Mouse (Mus musculus) neural tube, embryonic 14.5 days (tissue): ENCODE data around the gene Ggcx. TPM values are rescaled to one million over a fixed set of nuclear protein-coding genes. Genes with fewer than 3 reads are reported as not detected.

Experiments used
- ATAC-seq: fragments of 200-750 bp; cut with Nextera tagmentation; 2 replicates; pipeline ENCODE4 v1.8.0; 2017; ENCODE audit warnings: low read depth, mild to moderate bottlenecking, moderate TSS enrichment, moderate library complexity
- H3K27ac ChIP-seq: fragments of 300-500 bp; sonication (generic); 2 replicates; pipeline ENCODE4 v1.5.1; 2014; ENCODE audit warnings: low read depth, mild to moderate bottlenecking, control low read depth, low read length, moderate library complexity, mixed read lengths
- H3K27me3 ChIP-seq: fragments of 300-500 bp; sonication (generic); 2 replicates; pipeline ENCODE4 v1.6.1; 2014; ENCODE audit warnings: low read length; ENCODE audit not compliant: control insufficient read depth, insufficient read depth
- H3K36me3 ChIP-seq: fragments of 300-500 bp; sonication (generic); 2 replicates; pipeline ENCODE4 v1.6.1; 2014; ENCODE audit warnings: low read length, mixed read lengths; ENCODE audit not compliant: control insufficient read depth, insufficient read depth
- H3K4me1 ChIP-seq: fragments of 300-500 bp; sonication (generic); 2 replicates; pipeline ENCODE4 v1.6.1; 2014; ENCODE audit warnings: low read length; ENCODE audit not compliant: control insufficient read depth, insufficient read depth
- H3K4me2 ChIP-seq: fragments of 300-500 bp; sonication (generic); 2 replicates; pipeline ENCODE4 v1.6.1; 2014; ENCODE audit warnings: mild to moderate bottlenecking, low read depth, low read length, control low read depth
- H3K4me3 ChIP-seq: fragments of 300-500 bp; sonication (generic); 2 replicates; pipeline ENCODE4 v1.5.1; 2014; ENCODE audit warnings: low read depth, low read length, control low read depth, mixed read lengths
- H3K9ac ChIP-seq: fragments of 300-500 bp; sonication (generic); replicated peaks from 2 replicates; pipeline ENCODE4 v1.6.1; 2014; ENCODE audit warnings: low read depth, mild to moderate bottlenecking, control low read depth, low read length, mixed read lengths
- H3K9me3 ChIP-seq: fragments of 300-500 bp; sonication (generic); 2 replicates; pipeline ENCODE4 v1.6.1; 2016; ENCODE audit warnings: low read length; ENCODE audit not compliant: control insufficient read depth
- WGBS: fragments of 180-500 bp; shearing (Covaris S2); extraction: QIAGEN DNeasy Blood & Tissue Kit; methylation state at CpG from one replicate; pipeline ENCODE4 v1.1.7; 2014; 5-methylcytosine and 5-hydroxymethylcytosine counted together
- polyA plus RNA-seq: library from polyadenylated mRNA; unstranded; fragments of >200 nt; fragmentation: Nextera tagmentation; extraction: Ambion mirVana; gene quantifications from 2 replicates; pipeline ENCODE4 v1.2.1, GENCODE M21; 2014

Gene Ggcx
- polyA plus RNA-seq, 1 experiment from 2014 or later = 11.6 TPM

DNA sequence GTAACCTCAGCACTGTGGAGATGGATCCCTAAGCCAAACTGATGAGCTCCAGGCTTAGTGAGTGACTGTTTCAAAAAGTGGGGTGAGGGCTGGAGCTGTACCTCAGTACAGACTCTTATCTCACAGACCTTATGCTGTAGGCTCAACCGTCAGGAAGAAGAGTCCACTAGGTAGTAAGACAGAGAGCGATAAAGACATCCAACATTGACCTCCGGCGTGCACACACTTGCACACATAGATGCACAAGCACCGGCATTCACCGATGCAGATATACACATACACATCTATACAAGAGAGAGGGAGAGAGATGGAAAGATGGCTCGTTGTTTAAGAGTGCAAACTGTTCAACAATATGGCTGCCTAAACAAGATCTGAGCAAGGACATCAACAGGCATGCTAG, 30.2 kb upstream of the Ggcx start:
- Histone ChIP-seq H3K4me3 (no peak overlapping the region), H3K27ac (no peak overlapping the region), H3K9ac (no peak overlapping the region), H3K4me2 (no peak overlapping the region), H3K4me1 (peaks cover 3% of the 10 kb centered on the region; the same call in 1 of the 2 replicates), H3K27me3 (peaks cover 10% of the 10 kb centered on the region), H3K9me3 (no peaks in the 10 kb centered on the region), H3K36me3 (no peaks in the 10 kb centered on the region)
- no peak for ATAC-seq
- 97% methylated on average over 7 of the region's 7 CpGs for WGBS

DNA sequence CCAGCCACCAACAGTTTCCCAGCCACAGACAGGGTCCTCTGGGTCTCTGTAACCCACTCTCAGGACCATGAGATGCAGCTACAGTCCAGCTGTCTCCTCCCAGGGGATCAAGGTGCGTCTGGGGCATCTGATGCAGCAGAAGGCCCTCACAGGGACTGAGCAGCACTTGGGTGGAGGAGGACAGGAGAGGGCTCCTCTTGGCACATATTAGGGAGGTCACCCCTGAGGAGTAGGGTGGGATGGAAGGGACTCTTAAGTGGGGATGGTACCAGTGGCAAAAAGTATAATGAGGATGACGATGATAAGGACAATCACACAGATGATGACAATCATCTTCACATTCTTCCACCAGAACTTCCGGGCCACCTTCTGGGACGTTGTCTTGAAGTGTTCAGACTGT, 28.9 kb upstream of the Ggcx start:
- Histone ChIP-seq H3K4me2 (no peak overlapping the region), H3K9me3 (no peaks in the 10 kb centered on the region), H3K36me3 (no peaks in the 10 kb centered on the region), H3K9ac (no peak overlapping the region), H3K27ac (no peak overlapping the region), H3K4me1 (peaks cover 5% of the 10 kb centered on the region; the same call in 1 of the 2 replicates), H3K4me3 (no peak overlapping the region), H3K27me3 (peaks cover 4% of the 10 kb centered on the region)
- ATAC-seq = no peak
- 87% methylated on average over 4 of the region's 4 CpGs for WGBS

DNA sequence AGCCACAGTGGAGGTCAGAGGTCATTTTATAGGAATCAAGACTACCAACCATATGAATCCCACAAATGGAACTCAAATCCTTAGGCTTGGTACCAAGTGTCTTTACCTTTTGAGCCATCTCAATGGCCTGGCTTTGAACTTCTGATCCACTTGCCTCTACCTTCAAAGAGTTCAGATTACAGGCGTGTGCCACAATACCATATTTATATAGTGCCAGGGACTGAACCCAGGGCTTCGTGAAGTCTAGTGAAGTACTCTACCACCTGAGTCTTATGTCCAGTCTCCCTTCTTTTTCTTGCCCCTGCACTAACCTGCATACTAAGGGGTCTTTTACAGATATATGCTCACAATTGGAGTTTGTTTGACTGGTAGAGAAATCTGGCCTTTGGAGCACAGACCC, 27.5 kb upstream of the Ggcx start:
- no peak for ATAC-seq
- Histone ChIP-seq H3K4me1 (0 out of 2 replicates have a peak, but pooled peaks cover 3% of the 10 kb centered on the region), H3K4me3 (no peak overlapping the region), H3K9ac (no peak overlapping the region), H3K4me2 (no peak overlapping the region), H3K27ac (no peak overlapping the region), H3K27me3 (peaks cover 3% of the 10 kb centered on the region), H3K36me3 (no peaks in the 10 kb centered on the region), H3K9me3 (no peaks in the 10 kb centered on the region)
- 89% methylated on average over 2 of the region's 2 CpGs for WGBS

DNA sequence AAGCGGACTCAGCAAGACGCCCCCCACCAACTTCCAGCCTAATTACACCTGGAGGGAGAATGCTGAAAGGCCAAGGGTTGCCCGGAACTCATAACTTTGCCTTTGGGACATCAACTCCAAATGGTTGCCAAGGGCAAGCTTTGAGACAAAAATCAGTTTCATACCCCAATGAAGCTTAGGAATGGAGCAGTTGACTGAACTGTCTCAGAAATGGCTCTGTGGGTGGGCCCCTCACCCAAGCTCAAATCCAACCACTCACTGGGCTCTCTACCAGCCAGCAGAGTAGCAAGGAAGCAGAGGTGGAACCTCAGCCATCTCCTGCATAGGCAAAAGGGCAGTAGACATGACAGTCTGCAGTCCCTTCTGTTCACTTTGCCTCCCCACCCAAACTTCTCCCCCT, 26.3 kb upstream of the Ggcx start:
- no peak for ATAC-seq
- H3K27me3 ChIP-seq = peaks cover 3% of the 10 kb centered on the region; the same call in 1 of the 2 replicates
- H3K4me1 ChIP-seq = 0 out of 2 replicates have a peak, but pooled peaks cover 3% of the 10 kb centered on the region
- no peak overlapping the region for H3K27ac ChIP-seq
- no peak overlapping the region for H3K4me2 ChIP-seq
- H3K36me3 ChIP-seq = no peaks in the 10 kb centered on the region
- no peak overlapping the region for H3K4me3 ChIP-seq
- 73% methylated on average over 3 of the region's 3 CpGs for WGBS
- H3K9ac ChIP-seq = no peak overlapping the region
- H3K9me3 ChIP-seq = no peaks in the 10 kb centered on the region

DNA sequence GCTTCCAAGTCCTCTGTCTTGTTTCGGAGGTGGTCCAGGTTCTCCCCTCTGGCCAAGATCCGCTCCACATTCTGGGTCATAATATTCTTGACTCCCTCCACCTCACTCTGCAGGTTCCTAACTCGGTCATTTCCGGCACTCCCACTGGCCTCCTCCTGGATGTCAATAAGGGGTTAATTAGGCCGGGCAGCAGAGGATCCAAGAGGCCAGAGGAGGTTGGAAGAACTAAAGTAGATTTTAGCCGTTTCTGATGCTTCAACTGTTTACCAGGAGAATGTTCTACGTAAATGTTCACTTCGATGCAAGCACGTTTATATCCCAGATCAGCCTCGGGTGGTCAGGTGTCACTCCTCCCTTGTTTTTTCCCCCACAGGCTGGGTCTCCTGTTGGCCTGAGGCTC, 25.8 kb upstream of the Ggcx start:
- ATAC-seq = no peak
- H3K9ac ChIP-seq = no peak overlapping the region
- peaks cover 3% of the 10 kb centered on the region; the same call in 1 of the 2 replicates for H3K27me3 ChIP-seq
- no peaks in the 10 kb centered on the region for H3K9me3 ChIP-seq
- H3K4me2 ChIP-seq = no peak overlapping the region
- 77% methylated on average over 10 of the region's 10 CpGs for WGBS
- H3K27ac ChIP-seq = no peak overlapping the region
- no peak overlapping the region for H3K4me3 ChIP-seq
- H3K36me3 ChIP-seq = no peaks in the 10 kb centered on the region
- 0 out of 2 replicates have a peak, but pooled peaks cover 3% of the 10 kb centered on the region for H3K4me1 ChIP-seq

DNA sequence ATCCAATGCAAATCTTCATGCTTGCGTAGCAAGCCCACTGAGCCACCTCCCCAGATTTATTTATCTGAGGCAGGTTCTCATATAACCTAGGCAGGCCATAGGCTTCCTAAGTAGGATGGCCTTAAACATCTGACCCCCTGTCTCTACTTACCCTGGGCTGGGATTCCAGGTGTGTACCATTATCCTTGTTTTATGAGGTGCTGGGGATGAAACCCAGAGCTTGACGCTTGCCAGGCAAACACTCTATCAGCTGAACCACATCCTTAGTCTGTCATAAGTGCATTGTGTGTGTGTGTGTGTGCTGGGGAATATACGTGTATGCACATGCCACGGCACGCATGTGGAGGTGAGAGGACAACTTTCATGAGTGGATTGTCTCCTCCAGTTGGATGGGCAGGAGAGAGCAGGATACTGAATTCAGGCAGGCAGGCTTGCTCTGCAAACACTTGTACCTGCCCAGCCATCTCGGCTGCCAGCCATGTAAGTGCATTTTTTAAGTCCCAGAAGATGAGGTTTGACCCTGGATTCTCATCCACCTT, 25.2 kb upstream of the Ggcx start:
- WGBS = 91% methylated on average over 6 of the region's 6 CpGs
- Histone ChIP-seq H3K9me3 (no peaks in the 10 kb centered on the region), H3K27me3 (peaks cover 3% of the 10 kb centered on the region; the same call in 1 of the 2 replicates), H3K4me1 (0 out of 2 replicates have a peak, but pooled peaks cover 3% of the 10 kb centered on the region), H3K27ac (no peak overlapping the region), H3K4me3 (no peak overlapping the region), H3K36me3 (no peaks in the 10 kb centered on the region), H3K4me2 (no peak overlapping the region), H3K9ac (no peak overlapping the region)
- ATAC-seq = no peak

DNA sequence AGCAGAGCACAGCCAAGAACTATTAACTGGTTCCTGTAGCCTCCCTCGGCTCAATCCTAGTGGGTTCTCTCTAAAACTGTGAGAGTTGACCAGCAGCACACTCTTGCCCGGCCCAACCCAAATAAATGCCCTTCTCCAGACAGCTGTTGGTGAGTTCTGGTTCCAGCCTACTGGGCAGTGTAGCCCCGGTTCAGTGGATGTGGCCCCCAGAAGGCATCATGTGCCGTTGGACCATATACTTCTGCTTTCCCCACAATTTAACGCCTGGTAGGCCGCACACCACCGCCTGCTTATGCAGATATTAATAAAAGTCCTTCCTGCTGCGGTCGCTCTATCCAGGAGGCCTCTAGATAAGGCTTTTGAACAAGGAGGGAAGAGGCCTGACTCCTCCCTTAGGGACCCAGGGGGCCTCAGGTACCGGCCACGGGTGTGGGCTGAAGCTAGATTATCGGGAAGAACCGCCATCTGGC, 24.6 kb upstream of the Ggcx start:
- no peak for ATAC-seq
- Histone ChIP-seq H3K27ac (0 out of 2 replicates have a peak overlapping the region, but pooled peaks have one; percentile 4), H3K9ac (0 out of 2 replicates have a peak overlapping the region, but pooled peaks have one; percentile 34), H3K4me1 (0 out of 2 replicates have a peak, but pooled peaks cover 3% of the 10 kb centered on the region), H3K9me3 (no peaks in the 10 kb centered on the region), H3K4me2 (peak overlapping the region; percentile 46), H3K4me3 (peak overlapping the region; percentile 22), H3K27me3 (peaks cover 3% of the 10 kb centered on the region; the same call in 1 of the 2 replicates), H3K36me3 (no peaks in the 10 kb centered on the region)
- 40% methylated on average over 13 of the region's 13 CpGs for WGBS

DNA sequence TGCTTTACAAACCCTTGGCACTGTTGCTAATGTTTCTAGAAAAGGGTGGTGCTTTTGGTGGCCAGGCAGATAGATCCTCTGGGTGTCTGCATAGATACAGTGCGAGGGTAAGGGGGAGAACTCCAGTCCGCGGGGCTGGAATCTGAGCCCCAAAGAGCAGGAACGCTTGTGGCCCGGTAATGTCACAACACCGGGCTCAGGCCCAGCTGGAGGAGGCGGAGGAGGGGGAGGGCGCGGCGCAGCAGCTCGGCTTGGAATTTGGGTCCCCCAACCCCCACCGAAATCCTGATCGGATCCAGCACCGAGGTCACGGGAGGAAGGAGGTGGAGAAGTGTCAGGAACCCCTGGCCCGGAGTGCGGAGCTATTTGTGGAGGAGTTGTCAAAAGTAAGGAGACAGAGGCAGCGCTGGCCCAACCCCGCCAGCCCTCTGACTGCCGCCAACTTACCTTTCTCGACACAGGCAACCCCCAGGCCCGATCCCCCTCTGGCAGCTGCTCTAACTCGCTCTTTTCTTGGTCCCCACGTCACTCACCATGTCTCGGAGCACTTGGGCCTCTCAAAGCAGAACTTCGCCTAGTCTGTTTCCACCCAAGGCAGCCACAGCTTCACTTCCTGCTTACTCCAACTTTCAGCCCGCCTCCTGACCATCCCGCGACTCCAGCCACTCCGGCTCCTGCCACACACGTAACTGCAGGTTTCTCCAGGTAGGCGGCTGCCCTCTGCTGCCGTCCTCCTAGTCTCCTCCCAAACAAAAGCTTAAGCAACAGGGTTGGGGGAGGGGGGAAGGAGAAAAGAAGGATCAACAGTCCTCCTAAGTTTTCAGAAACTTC, 24.0 kb upstream of the Ggcx start, which contains the start of gene Vamp8:
Gene Vamp8, minus strand, starts transcription at position 763 of the 831 bp plus-strand sequence.
- Histone ChIP-seq H3K27ac (0 out of 2 replicates have a peak within 1 kb of the TSS, but pooled peaks have one; percentile 5), H3K27me3 (peaks cover 3% of the 10 kb centered on the region; the same call in 1 of the 2 replicates), H3K36me3 (no peaks in the 10 kb centered on the region), H3K4me2 (peak within 1 kb of the TSS; percentile 46), H3K4me3 (peak within 1 kb of the TSS; percentile 22), H3K9me3 (no peaks in the 10 kb centered on the region), H3K9ac (peak within 1 kb of the TSS; percentile 34; the same call in 1 of the 2 replicates), H3K4me1 (0 out of 2 replicates have a peak, but pooled peaks cover 3% of the 10 kb centered on the region)
- WGBS = 4% methylated on average over 32 of the region's 33 CpGs
- peak; percentile 31; the same call in 1 of the 2 replicates for ATAC-seq
